Mouse (Mus musculus) limb, embryonic 11.5 days (tissue): ENCODE measurements at regions not wholly inside any gene's neighbourhood (a gene's known extent, or its start where the extent isn't known, plus 50 kb on each side); places are given as distances from the start of the nearest gene placed in this dataset.

ENCODE experiments used
- ATAC-seq: fragments of 200-750 bp; cut with Nextera tagmentation; 2 replicates; pipeline ENCODE4 v1.8.0; 2017; ENCODE audit warnings: low read depth; ENCODE audit not compliant: insufficient number of reproducible peaks, low FRiP score, low TSS enrichment
- DNase-seq: peaks from one replicate; pipeline ENCODE4 v3.0.0-alpha.2; 2015; ENCODE audit warnings: low spot score
- H3K27ac ChIP-seq: fragments of 300-500 bp; sonication (generic); replicated peaks from 2 replicates; pipeline ENCODE4 v1.5.1; 2014; ENCODE audit warnings: low read depth, mild to moderate bottlenecking, low read length
- H3K27me3 ChIP-seq: fragments of 300-500 bp; sonication (generic); 2 replicates; pipeline ENCODE4 v1.6.1; 2014; ENCODE audit warnings: mild to moderate bottlenecking, low read length, mixed read lengths; ENCODE audit not compliant: control insufficient read depth, insufficient read depth
- H3K36me3 ChIP-seq: fragments of 300-500 bp; sonication (generic); 2 replicates; pipeline ENCODE4 v1.6.1; 2014; ENCODE audit warnings: mild to moderate bottlenecking, low read length, moderate library complexity, mixed read lengths; ENCODE audit not compliant: control insufficient read depth, insufficient read depth
- H3K4me1 ChIP-seq: fragments of 300-500 bp; sonication (generic); 2 replicates; pipeline ENCODE4 v1.6.1; 2014; ENCODE audit warnings: low read length, mixed read lengths; ENCODE audit not compliant: control insufficient read depth, insufficient read depth
- H3K4me2 ChIP-seq: fragments of 300-500 bp; sonication (generic); 2 replicates; pipeline ENCODE4 v1.6.1; 2014; ENCODE audit warnings: low read depth, mild to moderate bottlenecking, moderate library complexity; ENCODE audit not compliant: severe bottlenecking
- H3K4me3 ChIP-seq: fragments of 300-500 bp; sonication (generic); 2 replicates; pipeline ENCODE4 v1.5.1; 2014; ENCODE audit warnings: low read depth, low read length
- H3K9ac ChIP-seq: fragments of 300-500 bp; sonication (generic); 2 replicates; pipeline ENCODE4 v1.6.1; 2014; ENCODE audit warnings: mild to moderate bottlenecking, low read length
- H3K9me3 ChIP-seq: fragments of 300-500 bp; sonication (generic); 2 replicates; pipeline ENCODE4 v1.6.1; 2016; ENCODE audit warnings: low read length; ENCODE audit not compliant: control insufficient read depth
- WGBS: fragments of 180-500 bp; shearing (Covaris S2); extraction: QIAGEN DNeasy Blood & Tissue Kit; methylation state at CpG from one replicate; pipeline ENCODE4 v1.1.7; 2014; 5-methylcytosine and 5-hydroxymethylcytosine counted together

- peaks cover 9% of the 10 kb centered on the region; the same call in 1 of the 2 replicates for H3K4me1 ChIP-seq
- H3K4me3 ChIP-seq, result peak overlapping the region; percentile 36
- ATAC-seq (peak; percentile 47; the same call in 1 of the 2 replicates), DNase-seq (peak; percentile 63)
- H3K27me3 ChIP-seq, result no peaks in the 10 kb centered on the region
- no peaks in the 10 kb centered on the region for H3K36me3 ChIP-seq
- peak overlapping the region; percentile 94 for H3K4me2 ChIP-seq
- H3K9me3 ChIP-seq, result no peaks in the 10 kb centered on the region
- H3K27ac ChIP-seq, result no peak overlapping the region
- WGBS, result under 1% methylated on average over 43 of the region's 43 CpGs
- peak overlapping the region; percentile 45; the same call in 1 of the 2 replicates for H3K9ac ChIP-seq
Measured at GRCm38 (mm10) chr2:71629301-71630142, 83.0 kb upstream of the Dlx2 start.

GRCm38 (mm10) chr2:71630143-71630463 is 83.5 kb upstream of the Dlx2 start:
- Histone ChIP-seq H3K9ac (no peak overlapping the region), H3K27ac (no peak overlapping the region), H3K4me2 (peak overlapping the region; percentile 94), H3K4me3 (peak overlapping the region; percentile 36), H3K9me3 (no peaks in the 10 kb centered on the region), H3K36me3 (no peaks in the 10 kb centered on the region), H3K27me3 (no peaks in the 10 kb centered on the region), H3K4me1 (peaks cover 9% of the 10 kb centered on the region; the same call in 1 of the 2 replicates)
- DNase-seq, result no peak
- 11% methylated on average over 3 of the region's 3 CpGs for WGBS
- ATAC-seq, result no peak

GRCm38 (mm10) chr2:71633471-71633870 is 86.9 kb upstream of the Dlx2 start:
- Histone ChIP-seq H3K36me3 (no peaks in the 10 kb centered on the region), H3K4me2 (no peak overlapping the region), H3K4me3 (no peak overlapping the region), H3K9ac (no peak overlapping the region), H3K27me3 (no peaks in the 10 kb centered on the region), H3K9me3 (no peaks in the 10 kb centered on the region), H3K27ac (no peak overlapping the region), H3K4me1 (peaks cover 9% of the 10 kb centered on the region; the same call in 1 of the 2 replicates)
- no peak for DNase-seq
- ATAC-seq, result no peak
- WGBS, result 76% methylated on average over 6 of the region's 6 CpGs

GRCm38 (mm10) chr2:71634471-71634870 is 87.9 kb upstream of the Dlx2 start:
- 77% methylated on average over 3 of the region's 3 CpGs for WGBS

GRCm38 (mm10) chr2:71636134-71636533 is 89.6 kb upstream of the Dlx2 start:
- H3K4me1 ChIP-seq, result no peaks in the 10 kb centered on the region
- no peak overlapping the region for H3K9ac ChIP-seq
- no peaks in the 10 kb centered on the region for H3K9me3 ChIP-seq
- WGBS, result 86% methylated on average over 4 of the region's 4 CpGs
- DNase-seq, result no peak
- ATAC-seq, result no peak
- H3K36me3 ChIP-seq, result no peaks in the 10 kb centered on the region
- no peak overlapping the region for H3K4me2 ChIP-seq
- no peaks in the 10 kb centered on the region for H3K27me3 ChIP-seq
- no peak overlapping the region for H3K4me3 ChIP-seq
- no peak overlapping the region for H3K27ac ChIP-seq

More at GRCm38 (mm10) chr2:71634471-71634870, 87.9 kb upstream of the Dlx2 start:
- 0 out of 2 replicates have a peak, but pooled peaks cover under 1% of the 10 kb centered on the region for H3K4me1 ChIP-seq
- H3K36me3 ChIP-seq, result no peaks in the 10 kb centered on the region
- H3K9me3 ChIP-seq, result no peaks in the 10 kb centered on the region
- no peak overlapping the region for H3K27ac ChIP-seq
- H3K27me3 ChIP-seq, result no peaks in the 10 kb centered on the region
- DNase-seq, result no peak
- H3K4me3 ChIP-seq, result no peak overlapping the region
- H3K9ac ChIP-seq, result no peak overlapping the region
- H3K4me2 ChIP-seq, result no peak overlapping the region
- ATAC-seq, result no peak

GRCm38 (mm10) chr2:71636590-71636989 is 90.0 kb upstream of the Dlx2 start:
- no peak for DNase-seq
- Histone ChIP-seq H3K4me1 (no peaks in the 10 kb centered on the region), H3K27ac (no peak overlapping the region), H3K9me3 (no peaks in the 10 kb centered on the region), H3K27me3 (no peaks in the 10 kb centered on the region), H3K36me3 (no peaks in the 10 kb centered on the region), H3K4me2 (no peak overlapping the region), H3K4me3 (no peak overlapping the region), H3K9ac (no peak overlapping the region)
- 84% methylated on average over 4 of the region's 4 CpGs for WGBS
- no peak for ATAC-seq

- Histone ChIP-seq H3K4me2 (no peak overlapping the region), H3K27me3 (no peaks in the 10 kb centered on the region), H3K4me3 (no peak overlapping the region), H3K4me1 (no peaks in the 10 kb centered on the region), H3K9ac (no peak overlapping the region), H3K9me3 (no peaks in the 10 kb centered on the region), H3K36me3 (no peaks in the 10 kb centered on the region), H3K27ac (no peak overlapping the region)
- no peak for ATAC-seq
- no peak for DNase-seq
- WGBS, result 89% methylated on average over 5 of the region's 5 CpGs
Measured at GRCm38 (mm10) chr2:71640251-71640650, 93.7 kb upstream of the Dlx2 start.

GRCm38 (mm10) chr2:71644038-71644470 is 97.5 kb upstream of the Dlx2 start:
- H3K27ac ChIP-seq, result no peak overlapping the region

More at GRCm38 (mm10) chr2:71644038-71644470, 97.5 kb upstream of the Dlx2 start:
- DNase-seq (no peak), ATAC-seq (no peak)
- no peaks in the 10 kb centered on the region for H3K4me1 ChIP-seq
- H3K9me3 ChIP-seq, result no peaks in the 10 kb centered on the region
- H3K27me3 ChIP-seq, result no peaks in the 10 kb centered on the region
- no peak overlapping the region for H3K4me2 ChIP-seq
- no peaks in the 10 kb centered on the region for H3K36me3 ChIP-seq
- WGBS, result 62% methylated on average over 6 of the region's 6 CpGs
- H3K9ac ChIP-seq, result no peak overlapping the region
- H3K4me3 ChIP-seq, result no peak overlapping the region
